Mouse (Mus musculus) NIH3T3 (cell line): ENCODE results near the gene Art3.

Experiments used
- DNase-seq: peaks from one replicate; pipeline ENCODE4 v3.0.0-alpha.2; 2012; ENCODE audit warnings: low read depth

The Art3 gene

DNA sequence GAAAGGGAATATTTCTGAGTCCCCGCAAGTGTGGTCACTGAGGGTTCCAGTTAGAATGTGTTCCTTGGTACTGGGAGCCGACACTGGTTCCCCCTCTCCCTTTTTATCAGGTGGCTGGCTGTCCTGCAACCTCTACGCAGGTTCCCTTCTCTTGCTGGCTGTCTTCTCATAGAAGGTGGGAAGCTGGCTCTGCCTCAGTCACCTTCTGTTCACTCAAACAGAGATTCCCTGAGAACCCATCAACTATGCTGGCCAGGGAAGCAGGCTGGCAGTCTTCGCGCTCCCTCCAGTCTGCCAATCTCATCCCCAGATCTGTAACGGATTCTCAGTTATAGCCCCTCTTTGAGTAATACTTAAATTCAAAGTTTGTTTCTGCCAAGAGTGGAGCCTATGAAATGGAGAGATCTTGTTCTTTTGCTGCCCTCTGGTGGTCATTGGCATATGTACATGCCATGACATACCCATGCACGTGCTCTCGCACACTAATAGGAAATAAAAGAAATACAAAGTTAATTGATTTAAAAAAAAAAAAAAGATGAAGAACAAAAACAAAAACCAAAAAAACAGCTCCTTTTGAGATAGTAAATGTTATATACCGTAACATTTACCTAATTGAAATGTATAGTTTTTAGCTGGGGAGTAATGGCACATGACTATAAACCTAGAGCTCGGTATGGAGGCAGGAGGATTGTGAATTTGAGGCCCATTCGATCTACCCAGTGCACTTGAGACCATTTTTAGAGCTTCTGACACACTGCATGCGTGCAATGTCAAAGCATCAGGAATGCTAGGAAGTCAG lies 50.1 kb downstream of the Art3 start:
- peak; percentile 93 for DNase-seq

DNA sequence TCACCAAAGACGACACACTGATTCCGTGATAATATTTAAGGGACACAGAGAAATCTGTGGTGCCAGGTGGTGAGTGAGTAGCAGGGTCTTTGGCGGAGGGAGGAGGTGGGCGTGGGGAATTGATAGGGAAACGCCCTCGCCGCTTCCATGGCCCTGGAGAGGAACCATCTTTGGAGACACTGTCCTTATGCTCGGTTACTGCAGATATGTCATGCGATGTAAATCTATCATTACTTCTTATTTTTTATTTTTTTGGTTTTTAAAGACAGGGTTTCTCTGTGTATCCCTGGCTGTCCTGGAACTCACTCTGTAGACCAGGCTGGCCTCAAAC lies 50.7 kb downstream of the Art3 start:
- no peak for DNase-seq

DNA sequence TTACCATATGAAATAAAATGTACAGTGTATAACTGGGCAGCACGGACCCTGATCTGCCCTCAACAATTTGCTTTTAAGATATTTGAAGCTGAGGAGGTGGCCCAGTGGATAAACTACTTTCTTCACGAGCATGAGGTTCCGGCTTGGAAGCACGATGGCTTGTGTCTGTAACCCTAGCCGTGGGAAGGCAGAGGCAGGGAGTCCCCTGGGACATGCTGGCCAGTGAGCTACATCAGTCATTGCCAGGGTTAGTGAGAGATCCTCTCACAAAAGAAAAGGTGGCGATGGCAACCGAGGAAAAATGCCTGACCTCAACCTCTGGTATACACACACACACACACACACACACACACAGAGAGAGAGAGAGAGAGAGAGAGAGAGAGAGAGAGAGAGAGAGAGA lies 52.1 kb downstream of the Art3 start:
- peak; percentile 18 for DNase-seq

DNA sequence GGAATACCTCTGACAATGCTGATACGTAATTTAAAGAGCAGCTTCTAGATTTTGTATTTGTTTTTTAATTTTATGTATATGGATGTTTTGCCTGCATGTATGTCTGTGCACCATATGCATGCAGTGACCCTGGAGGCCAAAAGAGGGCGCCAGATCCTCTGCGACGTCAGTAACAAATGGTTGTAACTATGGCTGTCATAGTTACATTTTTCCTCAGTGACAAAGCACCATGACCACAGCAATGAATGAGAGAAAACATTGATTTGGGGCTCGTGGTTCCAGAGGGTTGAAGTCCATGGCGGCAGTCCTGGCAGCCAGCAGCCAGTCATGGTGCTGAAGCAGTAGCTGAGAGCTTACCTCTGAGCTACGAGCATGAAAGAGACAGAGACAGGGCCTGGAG lies 53.2 kb downstream of the Art3 start:
- DNase-seq: peak; percentile 49

DNA sequence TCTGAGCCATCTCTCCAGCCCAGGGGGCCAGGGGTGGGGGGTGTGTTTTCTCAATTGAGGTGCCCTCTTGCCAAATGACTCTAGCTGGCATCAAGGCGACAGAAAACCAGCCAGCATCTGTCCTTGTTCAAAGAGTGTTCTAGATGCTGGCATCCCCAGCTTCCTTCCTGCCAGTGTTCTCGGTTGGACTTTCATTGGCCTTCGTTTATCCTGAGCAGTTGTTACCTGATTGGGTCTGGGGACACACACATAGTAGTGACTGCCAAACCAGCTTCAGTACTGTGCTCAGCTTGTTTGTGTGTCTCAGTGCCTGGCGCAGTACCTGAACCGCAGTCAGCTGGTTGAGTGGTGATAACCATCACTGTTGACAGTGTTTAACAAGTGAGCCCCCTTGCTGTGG lies 54.5 kb downstream of the Art3 start:
- no peak for DNase-seq

DNA sequence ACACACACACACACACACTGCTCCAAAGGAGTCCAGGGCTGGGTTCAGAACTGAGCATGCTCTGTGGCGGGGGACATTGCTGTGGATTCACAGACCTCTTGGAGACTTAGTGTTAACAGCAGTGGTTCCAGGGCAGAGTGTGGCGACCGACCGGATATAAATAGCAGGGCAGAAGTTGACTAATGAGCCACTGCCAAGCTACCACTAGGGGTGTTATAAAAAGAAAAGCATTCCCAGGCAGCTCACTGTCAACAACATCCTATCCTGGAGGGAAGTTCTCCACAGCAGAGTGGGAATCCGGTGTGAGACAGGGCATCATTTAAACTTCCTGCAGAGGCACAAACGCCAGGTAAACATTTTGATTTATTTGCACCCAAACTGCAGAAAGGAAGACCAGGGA lies 55.0 kb downstream of the Art3 start:
- DNase-seq: no peak

DNA sequence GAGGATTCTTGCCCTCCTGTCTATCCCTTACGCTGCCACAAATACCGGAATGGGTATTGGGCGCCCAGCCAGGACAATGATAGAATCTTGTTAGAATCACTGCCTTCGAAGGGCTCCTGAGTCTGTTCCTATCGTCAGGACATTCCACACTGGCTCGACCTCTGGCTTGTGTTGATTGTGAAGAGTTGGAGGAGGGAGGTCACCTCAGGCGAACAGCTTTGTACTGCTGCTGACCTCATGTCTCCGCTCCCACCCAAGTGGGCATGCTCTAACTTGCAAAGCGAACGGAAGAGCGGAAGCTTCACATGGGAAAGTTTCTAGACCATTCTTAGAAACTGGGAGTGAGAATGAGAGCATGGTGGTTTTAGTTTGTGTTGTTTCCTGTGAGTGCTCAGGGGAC lies 55.8 kb downstream of the Art3 start:
- DNase-seq: no peak

DNA sequence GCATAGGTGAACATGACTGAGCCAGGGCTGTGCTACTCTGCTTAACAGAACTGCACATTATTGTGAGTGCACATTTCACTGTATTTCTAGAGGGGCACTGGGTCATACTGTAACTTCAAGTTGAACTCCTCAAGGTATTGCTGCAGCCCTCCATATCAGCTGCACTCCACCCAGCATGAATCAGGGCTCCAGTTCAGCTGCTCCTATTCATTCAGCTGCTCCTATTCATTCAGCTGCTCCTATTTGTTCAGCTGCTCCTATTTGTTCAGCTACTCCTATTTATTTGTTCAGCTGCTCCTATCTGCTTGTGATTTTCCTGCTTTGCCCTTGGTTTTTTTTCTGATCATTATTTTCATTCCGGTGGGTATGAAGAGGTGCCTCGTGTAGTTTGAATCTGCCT lies 58.4 kb downstream of the Art3 start:
- no peak for DNase-seq

DNA sequence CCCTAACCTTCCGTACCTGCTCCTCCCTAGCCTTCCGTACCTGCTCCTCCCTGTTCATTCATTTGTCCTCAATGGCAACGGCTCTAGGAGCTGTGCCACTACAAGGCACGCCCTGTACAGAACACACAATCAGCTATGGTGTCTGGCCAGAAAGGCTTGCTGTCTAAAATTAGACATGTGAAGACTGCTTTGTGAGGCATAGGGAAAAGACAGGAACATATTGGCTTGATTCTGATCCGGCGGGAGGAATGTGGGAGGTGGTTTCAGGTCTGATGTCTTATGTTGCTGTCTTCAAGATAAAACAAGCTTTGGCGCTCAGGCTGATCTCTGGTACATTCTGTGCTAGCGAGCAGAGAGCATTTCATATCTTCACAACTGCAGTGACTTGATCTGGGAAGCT lies 59.0 kb downstream of the Art3 start:
- no peak for DNase-seq

DNA sequence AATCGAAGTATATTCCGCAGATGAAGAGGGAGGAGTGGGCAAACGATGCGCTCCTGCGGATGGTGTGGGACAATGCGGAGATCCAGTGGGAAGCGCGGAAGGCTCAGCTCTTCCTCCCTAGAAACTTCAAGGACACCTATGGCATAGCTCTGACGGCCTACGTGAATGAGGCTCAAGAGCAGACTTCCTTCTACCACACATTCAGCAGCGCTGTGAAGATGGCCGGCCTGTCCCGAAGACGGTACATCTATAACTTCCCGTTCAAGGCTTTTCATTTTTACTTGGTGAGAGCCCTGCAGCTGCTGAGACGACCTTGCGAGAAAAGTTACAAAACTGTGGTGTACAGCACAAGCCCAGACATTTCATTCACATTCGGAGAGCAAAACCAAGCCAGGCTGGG lies 60.9 kb downstream of the Art3 start:
- DNase-seq: no peak

DNA sequence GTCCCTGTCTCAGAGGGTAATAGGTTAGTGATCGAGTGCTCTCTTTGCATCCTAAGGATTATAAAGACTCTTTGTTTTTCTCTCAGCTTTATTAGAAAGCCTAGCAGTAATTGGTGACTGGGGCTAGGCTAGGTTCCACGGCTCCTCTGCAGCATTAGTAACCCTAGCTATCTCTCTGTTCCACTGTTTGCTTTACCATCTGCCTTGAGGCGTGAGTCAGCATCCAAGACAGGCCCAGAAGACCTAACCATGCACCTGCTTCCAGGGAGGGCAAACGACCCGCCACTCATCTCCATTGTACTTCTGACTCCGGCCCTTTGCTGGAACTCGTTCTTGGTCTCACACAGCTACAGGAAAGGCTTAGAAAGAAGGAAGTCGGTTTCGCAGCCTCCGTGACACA lies 62.2 kb downstream of the Art3 start:
- no peak for DNase-seq

DNA sequence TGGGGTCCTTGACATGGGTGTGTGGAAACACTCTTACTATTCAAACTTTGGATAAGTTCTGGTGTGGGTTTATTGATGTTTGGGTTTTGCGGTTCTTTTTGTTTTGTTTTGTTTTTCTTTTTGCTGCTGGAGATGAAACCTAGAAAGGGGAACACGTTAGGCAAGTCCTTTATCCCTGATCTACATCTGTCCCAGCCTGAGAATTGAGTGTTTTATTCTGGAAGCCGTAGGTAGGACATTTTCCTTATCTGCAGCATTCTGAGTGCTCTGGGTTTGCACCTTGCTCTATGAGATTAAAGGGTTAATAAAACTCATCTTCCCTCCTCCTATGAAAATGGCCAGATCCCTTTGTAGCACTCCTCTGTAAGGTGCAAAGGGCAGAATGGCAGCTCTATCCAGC lies 64.1 kb downstream of the Art3 start:
- no peak for DNase-seq

DNA sequence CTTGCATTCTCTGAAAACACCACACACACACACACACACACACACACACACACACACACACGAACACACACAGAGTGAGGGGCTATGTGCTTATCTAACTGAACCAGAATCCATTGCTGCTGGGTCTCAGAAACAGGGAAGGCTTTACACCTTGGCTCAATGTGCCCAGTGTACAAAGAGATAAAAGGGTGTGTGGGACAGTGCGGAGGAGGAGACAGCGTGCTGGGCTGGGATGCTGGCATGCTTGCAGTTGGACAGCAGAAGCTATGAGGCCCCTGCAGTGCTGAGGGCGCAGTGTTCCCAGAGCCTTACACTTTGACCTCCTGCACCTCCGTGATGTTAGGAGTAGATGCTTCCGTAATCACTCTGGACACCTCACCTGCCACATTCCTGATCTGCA lies 64.8 kb downstream of the Art3 start:
- DNase-seq: no peak

DNA sequence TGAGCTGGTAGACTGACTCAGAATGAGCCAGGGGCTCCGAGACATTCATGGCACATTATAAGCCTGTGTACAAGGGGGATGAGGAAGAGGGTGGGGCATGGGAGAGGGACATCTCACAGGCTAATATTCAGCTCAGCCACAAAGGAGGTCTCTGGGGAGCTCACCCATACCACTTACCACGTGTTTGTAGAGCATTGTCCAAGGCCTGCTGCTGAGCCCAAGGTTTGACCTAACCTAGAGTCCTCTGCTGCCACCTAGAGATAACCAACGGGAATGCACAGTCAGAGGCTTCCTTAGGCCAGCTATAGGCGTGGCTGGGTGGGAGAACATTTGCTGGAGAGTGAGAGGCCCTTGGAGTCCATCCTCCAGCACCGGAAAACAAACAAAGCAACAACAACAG lies 66.5 kb downstream of the Art3 start:
- peak; percentile 89 for DNase-seq

DNA sequence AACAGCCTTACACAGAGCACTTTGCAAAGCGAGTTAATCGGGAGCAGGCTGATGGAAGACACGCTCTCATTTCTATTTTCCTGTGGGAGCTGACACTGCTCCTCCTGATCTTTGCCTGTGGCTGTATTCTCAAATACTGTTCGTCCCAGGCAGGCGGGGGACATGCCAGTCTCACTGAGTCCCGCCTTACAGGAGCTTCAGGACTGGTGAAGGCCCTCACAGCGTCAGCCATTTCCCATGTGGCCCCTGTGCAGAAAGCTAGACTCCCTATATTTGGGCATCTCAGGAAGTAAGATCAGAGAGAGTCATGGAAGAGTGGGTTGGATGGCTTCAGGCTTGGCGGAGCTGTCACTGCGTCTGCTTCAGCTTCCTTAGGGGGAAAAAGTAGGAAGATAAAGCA lies 71.2 kb downstream of the Art3 start:
- DNase-seq: no peak

DNA sequence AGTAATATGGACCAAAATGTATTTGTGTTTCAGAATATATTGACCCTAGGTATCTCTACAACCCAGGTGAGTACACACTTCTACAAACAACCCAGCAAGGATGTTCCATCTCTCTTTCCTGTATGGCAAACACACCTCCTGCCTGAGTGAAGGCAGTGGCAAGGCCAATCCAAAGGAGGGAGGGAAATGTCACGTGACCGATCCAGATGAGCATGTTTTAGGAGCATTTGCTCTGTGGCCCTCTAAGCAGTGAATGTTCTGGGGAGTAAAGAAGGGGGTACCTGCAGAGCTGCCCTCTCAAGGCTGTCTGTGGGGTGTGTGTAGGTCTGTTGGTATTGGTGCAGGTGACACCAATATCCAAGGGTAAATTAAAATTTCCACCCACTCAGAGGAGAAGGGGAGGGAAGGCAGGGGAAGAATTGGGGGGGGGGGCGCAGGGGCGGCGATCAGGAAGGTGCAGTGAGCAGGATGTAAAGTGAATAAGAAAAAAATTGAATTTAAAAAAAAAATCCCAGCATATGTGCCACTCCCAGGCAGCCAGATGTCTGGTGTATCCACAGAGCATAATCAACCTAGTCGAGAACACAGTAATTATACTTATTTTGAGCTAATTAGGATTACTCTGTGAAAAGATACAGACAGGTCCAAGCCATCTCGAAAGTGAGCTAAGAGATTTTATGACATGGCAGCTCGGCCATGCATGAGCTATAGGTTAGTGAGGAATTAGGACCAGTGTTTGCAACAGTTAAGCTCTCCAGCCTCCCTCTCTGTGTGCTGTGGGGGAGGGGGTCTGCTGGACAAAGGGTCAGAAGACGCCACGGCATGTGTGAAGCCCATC lies 72.2 kb downstream of the Art3 start:
- no peak for DNase-seq

DNA sequence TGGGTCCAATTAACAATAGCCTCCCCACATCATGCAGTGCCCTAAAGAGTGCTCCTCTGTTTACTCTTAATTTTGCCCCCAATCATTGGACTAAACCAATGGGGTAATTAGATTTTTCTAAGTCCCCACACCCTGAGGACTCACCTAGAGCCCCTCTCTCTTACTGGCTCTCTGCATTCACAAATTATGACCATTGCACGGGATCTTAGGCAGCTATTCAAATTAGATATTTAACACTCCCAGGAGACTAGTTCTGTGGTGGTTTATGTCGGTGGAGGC lies 72.7 kb downstream of the Art3 start:
- DNase-seq: no peak

DNA sequence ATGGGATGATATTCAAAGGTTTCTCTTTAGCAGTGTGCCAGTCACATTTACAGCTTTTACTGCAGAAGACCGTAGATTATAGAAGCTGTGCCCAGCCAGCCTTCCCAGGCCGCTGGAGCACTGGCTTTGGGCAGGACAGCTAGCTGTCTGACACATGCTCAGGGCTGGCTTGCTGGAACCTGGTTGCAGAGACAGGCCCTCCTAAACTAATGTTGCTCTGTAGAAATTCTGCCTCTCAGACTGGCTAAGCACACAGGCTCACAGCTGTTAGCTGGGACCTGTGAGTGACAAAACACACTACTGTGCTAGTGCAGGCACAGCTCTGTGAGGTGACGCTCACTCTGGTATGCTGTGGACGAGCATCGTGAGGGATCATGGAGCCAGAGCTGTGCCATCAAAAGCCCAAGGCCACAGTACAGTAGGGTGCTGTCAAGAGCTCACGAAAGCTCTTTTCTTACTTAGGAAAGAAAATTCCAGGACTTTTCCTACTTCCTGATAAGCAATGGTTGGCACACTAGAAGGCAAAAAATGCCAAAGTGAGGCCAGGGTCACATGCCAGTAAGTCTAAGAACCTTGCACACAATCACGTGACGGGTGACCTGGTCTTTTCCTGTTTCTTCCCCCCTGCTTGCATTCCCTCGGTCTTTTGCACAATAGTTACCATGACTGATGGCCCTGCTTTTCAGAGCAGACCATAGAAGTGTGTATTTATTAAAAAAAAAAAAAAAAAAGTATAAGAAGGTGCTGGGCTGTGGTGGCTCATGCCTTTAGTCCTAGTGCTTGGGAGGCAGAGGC lies 77.9 kb downstream of the Art3 start:
- DNase-seq: no peak

DNA sequence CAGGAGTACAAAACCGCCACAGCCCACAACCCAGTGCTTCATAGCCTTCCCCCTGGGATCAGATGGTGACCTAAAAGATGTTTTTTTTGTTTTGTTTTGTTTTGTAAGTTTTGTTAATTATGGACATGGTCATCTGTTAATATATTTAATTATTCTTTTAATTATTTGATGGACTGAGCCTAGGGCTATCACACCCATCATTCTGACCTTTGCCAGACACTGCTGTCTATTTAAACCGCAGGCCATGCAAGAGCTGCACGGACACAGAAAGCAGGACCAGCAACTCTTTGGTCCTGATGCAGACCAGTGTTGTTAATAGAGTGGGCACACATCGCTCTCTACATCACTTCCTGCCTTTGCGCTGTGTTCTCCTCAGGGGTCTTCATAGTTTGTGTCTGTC lies 78.9 kb downstream of the Art3 start:
- DNase-seq: no peak

DNA sequence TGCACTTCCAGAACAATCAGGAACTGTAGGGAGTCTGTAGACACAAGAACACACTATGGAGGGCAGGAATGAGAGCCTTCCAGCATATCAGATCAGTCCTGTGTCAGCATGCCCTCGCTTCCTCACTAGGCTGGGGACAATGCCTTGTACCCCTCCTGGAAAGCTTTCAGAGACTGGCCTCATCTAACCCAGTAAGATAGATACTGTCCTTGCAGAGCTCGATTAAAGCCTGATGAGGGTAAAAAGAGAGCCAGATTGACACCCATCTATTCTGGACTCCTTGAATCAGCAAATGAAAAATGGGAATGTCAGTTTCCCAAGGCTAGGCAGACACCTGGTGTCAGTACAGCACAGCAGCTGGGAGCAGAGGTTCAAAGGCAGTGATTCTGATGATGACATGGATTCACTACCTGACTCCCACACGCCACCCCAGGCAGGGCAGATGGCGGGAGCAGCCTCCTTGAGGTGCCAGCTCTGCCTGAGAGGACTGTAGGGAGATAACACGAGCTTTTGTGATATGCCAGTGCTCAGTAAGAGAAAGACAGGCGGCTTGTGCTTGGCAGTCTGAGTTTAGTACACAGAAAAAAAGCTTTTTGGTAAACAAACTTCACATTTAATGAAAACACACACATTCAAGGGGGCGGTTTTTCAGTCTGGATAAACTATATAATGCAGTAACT lies 80.0 kb downstream of the Art3 start:
- DNase-seq: no peak

DNA sequence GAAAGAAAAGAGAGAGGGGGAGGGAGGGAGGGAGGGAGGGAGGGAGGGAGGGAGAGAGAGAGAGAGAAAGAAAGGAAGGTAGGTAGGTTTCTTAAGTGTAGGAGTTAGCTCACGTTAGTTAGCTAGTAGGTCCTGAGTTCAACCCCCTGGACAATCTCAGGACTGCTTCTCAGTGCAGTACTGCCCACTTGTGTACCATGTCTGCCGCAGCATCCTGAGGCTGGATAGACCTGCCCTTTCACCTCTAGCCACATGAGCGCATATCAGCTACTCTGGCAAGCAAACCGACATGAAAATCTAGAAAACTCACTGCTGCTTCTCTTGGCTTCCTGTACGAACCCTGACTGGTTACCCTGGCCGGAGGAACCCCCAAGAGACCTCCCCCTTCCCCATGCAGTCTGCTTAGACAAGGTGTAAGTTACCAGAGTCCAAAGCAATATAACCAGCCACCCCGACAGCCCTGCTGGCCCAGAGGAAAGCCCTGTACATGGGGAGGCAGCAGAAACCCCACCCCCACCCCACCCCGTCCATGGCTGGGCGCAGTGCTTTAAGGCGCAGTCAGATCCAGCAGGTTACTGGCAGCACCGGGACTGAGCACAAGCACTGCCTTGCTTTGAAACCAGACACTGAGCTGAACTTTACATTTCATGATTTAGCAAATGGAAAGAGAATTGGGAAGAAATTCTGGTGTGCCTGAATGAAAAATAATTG lies 81.8 kb downstream of the Art3 start:
- DNase-seq: no peak

DNA sequence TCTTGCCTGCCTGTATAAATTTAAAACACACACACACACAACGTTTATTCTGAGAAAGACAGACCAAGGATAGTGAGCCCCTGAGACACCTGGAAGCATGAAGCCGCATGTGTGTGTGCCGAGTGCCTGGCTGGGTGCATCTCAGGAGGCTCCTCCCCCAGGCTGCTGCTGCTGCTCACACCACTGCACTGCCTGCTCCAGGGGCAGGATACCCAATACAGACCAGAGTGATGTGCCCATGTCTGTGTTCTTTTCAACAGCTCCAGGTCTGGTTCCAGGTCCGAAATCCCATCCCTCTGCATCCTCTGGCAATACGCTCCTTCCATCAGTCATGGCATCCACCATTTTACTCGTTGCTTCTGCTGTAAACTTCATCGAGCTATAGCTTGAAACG lies 82.4 kb downstream of the Art3 start:
- no peak for DNase-seq
